Mouse (Mus musculus) testis, adult 2 months (tissue): ENCODE data around the gene Cst6. TPM values are rescaled to one million over a fixed set of nuclear protein-coding genes. Genes with fewer than 3 reads are reported as not detected.
A peak's percentile ranks its signal among the peaks of the same experiment; 100 is the strongest.

ENCODE experiments used
- H3K27ac ChIP-seq: fragments of 200-500 bp; 2 replicates; pipeline ENCODE4 v1.5.1; 2012; ENCODE audit warnings: low read depth, low read length; ENCODE audit not compliant: control insufficient read depth, insufficient read depth
- H3K27me3 ChIP-seq: fragments of 200-500 bp; 2 replicates; pipeline ENCODE4 v1.6.1; 2012; ENCODE audit warnings: mild to moderate bottlenecking, low read length, moderate library complexity; ENCODE audit not compliant: control insufficient read depth, insufficient read depth
- H3K36me3 ChIP-seq: fragments of 200-500 bp; 2 replicates; pipeline ENCODE4 v1.6.1; 2012; ENCODE audit warnings: mild to moderate bottlenecking, low read length; ENCODE audit not compliant: control insufficient read depth, insufficient read depth
- H3K4me1 ChIP-seq: fragments of 200-500 bp; 2 replicates; pipeline ENCODE4 v1.6.1; 2012; ENCODE audit warnings: low read length; ENCODE audit not compliant: control insufficient read depth, insufficient read depth
- H3K4me3 ChIP-seq: fragments of 200-500 bp; 2 replicates; pipeline ENCODE4 v1.5.1; 2012; ENCODE audit warnings: low read depth, mild to moderate bottlenecking, low read length, moderate library complexity, mixed read lengths; ENCODE audit not compliant: control insufficient read depth
- CTCF ChIP-seq: fragments of 200-500 bp; IDR thresholded peaks from 2 replicates; pipeline ENCODE4 v1.5.1; 2012; ENCODE audit warnings: low read depth, mild to moderate bottlenecking, inconsistent platforms, low read length, moderate library complexity; ENCODE audit not compliant: control insufficient read depth, insufficient read depth, insufficient replicate concordance
- POLR2A ChIP-seq: fragments of 200-500 bp; IDR thresholded peaks from 2 replicates; pipeline ENCODE4 v1.6.1; 2012; ENCODE audit warnings: low read depth, mild to moderate bottlenecking, inconsistent platforms, low read length, moderate library complexity; ENCODE audit not compliant: control insufficient read depth
- polyA plus RNA-seq: library from polyadenylated mRNA; depleted of rRNA; stranded (reverse); fragments of >200 nt; gene quantifications from 2 replicates; pipeline ENCODE4 v1.2.3, GENCODE M21; 2012

The Cst6 gene
- polyA plus RNA-seq, 1 experiment: 1.5 TPM

GRCm38 (mm10) chr19:5334741-5335140, 14.6 kb downstream of the Cst6 start:
- H3K27ac ChIP-seq: no peak overlapping the region
- H3K4me3 ChIP-seq: peak overlapping the region; percentile 44
- no peaks in the 10 kb centered on the region for H3K36me3 ChIP-seq
- no peak for TF ChIP-seq POLR2A
- no peak for TF ChIP-seq CTCF
- no peaks in the 10 kb centered on the region; the same call in 1 of the 2 replicates for H3K4me1 ChIP-seq
- H3K27me3 ChIP-seq: no peaks in the 10 kb centered on the region

- Histone ChIP-seq H3K27ac (no peak overlapping the region), H3K4me3 (no peak overlapping the region), H3K4me1 (peaks cover 6% of the 10 kb centered on the region), H3K36me3 (no peaks in the 10 kb centered on the region), H3K27me3 (no peaks in the 10 kb centered on the region)
- TF ChIP-seq POLR2A (no peak), CTCF (no peak)
Observed at GRCm38 (mm10) chr19:5327970-5328369, 21.4 kb downstream of the Cst6 start.

GRCm38 (mm10) chr19:5323801-5324200, 25.6 kb downstream of the Cst6 start:
- no peak overlapping the region for H3K27ac ChIP-seq
- TF ChIP-seq CTCF (no peak), POLR2A (no peak)
- H3K27me3 ChIP-seq: no peaks in the 10 kb centered on the region
- H3K4me3 ChIP-seq: peak overlapping the region; percentile 43
- no peaks in the 10 kb centered on the region for H3K36me3 ChIP-seq
- H3K4me1 ChIP-seq: peaks cover 6% of the 10 kb centered on the region

GRCm38 (mm10) chr19:5313189-5313588, 36.2 kb downstream of the Cst6 start:
- TF ChIP-seq POLR2A (no peak), CTCF (no peak)
- Histone ChIP-seq H3K27ac (no peak overlapping the region), H3K27me3 (no peaks in the 10 kb centered on the region), H3K36me3 (no peaks in the 10 kb centered on the region), H3K4me1 (peaks cover 3% of the 10 kb centered on the region), H3K4me3 (no peak overlapping the region)

- Histone ChIP-seq H3K27me3 (no peaks in the 10 kb centered on the region), H3K4me3 (no peak overlapping the region), H3K27ac (no peak overlapping the region), H3K36me3 (no peaks in the 10 kb centered on the region), H3K4me1 (peaks cover 8% of the 10 kb centered on the region)
- TF ChIP-seq CTCF (no peak), POLR2A (no peak)
Observed at GRCm38 (mm10) chr19:5309025-5309424, 40.3 kb downstream of the Cst6 start.

GRCm38 (mm10) chr19:5306968-5307734, 42.2 kb downstream of the Cst6 start:
- TF ChIP-seq CTCF (no peak; the same call in 1 of the 2 replicates), POLR2A (peak; percentile 50)
- Histone ChIP-seq H3K27ac (peak overlapping the region; percentile 98), H3K36me3 (no peaks in the 10 kb centered on the region), H3K27me3 (no peaks in the 10 kb centered on the region), H3K4me3 (peak overlapping the region; percentile 97), H3K4me1 (peaks cover 8% of the 10 kb centered on the region)

- Histone ChIP-seq H3K36me3 (no peaks in the 10 kb centered on the region), H3K27ac (peak overlapping the region; percentile 98), H3K4me3 (peak overlapping the region; percentile 97), H3K4me1 (peaks cover 8% of the 10 kb centered on the region), H3K27me3 (no peaks in the 10 kb centered on the region)
- TF ChIP-seq CTCF: no peak
- TF ChIP-seq POLR2A: no peak
Observed at GRCm38 (mm10) chr19:5306279-5306678, 43.1 kb downstream of the Cst6 start.

GRCm38 (mm10) chr19:5302455-5302854, 46.9 kb downstream of the Cst6 start:
- H3K4me3 ChIP-seq: no peak overlapping the region
- peak; percentile 36; the same call in 1 of the 2 replicates for TF ChIP-seq CTCF
- no peak for TF ChIP-seq POLR2A
- peaks cover 7% of the 10 kb centered on the region for H3K4me1 ChIP-seq
- H3K27ac ChIP-seq: no peak overlapping the region
- no peaks in the 10 kb centered on the region for H3K36me3 ChIP-seq
- no peaks in the 10 kb centered on the region; the same call in none of the 2 replicates for H3K27me3 ChIP-seq
